Mouse (Mus musculus) spleen, postnatal 14 days (tissue): ENCODE results near the gene Serping1.

Source experiments
- DNase-seq, 2 experiments: peaks; one replicate each; pipeline ENCODE4 v3.0.0; 2021 to 2022; ENCODE audit warnings: low spot score in 2 of 2

Gene Serping1

DNA sequence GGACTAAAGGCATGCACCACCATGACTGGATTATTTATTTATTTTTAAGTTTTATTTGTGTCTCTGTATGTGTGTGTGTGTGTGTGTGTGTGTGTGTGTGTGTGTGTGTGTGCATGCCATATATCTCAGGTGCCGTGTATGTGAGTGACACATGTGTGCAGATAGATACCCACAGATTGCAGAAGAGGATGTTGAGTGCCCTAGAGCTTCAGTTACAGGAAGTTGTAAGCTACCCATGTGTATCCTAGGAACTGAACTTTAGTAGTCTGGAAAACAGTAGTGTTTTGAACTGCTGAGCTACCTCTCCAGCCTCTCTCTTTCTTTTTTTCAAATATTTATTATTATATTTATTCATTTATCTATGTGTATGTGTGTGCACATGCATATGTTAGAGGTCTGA lies 8.1 kb upstream of the Serping1 start:
- DNase-seq = no peak

DNA sequence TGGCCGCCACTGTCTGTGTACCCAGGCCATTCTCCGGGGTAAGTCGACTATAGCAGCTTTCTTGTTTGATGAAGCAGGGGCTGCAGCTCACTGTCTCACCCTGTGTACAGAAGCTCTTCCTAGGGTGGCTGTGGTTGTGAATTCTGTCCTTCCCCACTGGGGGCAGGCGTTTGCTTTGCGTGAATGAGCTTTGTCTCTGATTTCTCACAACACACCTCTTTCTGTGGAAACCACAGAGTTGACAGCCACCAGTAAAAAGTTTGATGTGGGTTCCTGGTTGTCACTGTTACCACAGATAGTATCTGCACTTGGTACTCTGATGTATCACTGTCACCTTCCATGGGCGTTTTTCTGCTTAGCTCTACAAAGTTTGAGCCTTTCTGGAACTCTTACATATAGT lies 4.0 kb upstream of the Serping1 start:
- no peak for DNase-seq

DNA sequence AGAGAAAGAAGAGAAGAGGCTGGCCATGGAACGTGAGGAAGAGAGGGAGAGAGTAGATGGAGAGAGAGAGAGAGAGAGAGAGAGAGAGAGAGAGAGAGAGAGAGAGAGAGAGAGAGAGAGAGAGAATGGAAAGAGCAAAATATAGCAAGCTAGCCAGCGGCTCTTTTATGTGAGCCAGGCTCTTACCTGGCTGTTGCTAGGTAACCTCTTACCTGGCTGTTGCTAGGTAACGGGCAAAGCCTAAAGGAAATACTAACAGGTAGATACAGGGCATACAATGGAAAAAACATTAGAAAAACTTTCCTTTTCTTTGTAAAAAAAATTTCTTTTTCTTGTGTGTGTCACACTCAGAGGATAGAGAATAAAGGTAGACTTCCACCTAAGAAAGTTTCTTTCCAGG lies 2.5 kb upstream of the Serping1 start:
- DNase-seq = no peak

DNA sequence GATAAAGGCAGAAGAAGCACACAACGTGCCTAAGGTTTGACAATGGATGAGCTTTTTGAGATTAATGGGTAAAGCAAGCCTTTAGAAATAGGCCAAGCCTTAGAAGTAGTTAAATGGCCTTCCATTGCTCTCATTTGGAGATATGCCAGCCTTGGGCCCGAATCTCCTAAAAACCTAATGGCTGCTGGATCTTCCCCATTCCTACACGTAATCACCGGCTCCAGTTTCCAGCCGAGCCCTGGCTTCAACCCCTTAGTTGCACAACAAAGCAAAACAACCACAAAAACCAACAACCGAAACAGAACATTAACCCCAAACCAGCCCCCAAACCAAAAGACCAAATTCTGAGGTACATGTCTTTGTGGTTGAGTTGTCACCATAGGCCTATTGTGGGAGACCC lies 421 bp upstream of the Serping1 start:
- no peak for DNase-seq

DNA sequence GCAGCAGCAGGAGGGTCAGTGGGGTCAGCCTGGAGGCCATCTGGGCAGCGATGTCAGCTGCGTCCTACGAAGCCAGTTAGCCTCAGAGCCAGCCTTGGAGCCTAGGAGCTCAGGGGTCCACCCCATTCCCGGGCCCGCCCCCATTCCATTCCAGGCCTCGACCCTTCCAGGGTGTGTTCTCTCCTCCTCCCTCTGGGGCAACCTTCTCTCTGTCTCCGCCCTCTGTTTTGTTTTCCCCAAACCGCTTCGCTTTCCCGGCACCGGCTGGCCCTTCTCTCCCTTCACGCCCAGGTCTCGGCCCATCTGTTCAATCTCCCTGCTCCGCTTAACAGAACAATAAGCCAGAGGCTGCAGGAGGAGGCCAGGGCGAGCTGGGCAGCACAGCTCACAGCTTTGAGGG lies 493 bp downstream of the Serping1 start:
- no peak for DNase-seq

DNA sequence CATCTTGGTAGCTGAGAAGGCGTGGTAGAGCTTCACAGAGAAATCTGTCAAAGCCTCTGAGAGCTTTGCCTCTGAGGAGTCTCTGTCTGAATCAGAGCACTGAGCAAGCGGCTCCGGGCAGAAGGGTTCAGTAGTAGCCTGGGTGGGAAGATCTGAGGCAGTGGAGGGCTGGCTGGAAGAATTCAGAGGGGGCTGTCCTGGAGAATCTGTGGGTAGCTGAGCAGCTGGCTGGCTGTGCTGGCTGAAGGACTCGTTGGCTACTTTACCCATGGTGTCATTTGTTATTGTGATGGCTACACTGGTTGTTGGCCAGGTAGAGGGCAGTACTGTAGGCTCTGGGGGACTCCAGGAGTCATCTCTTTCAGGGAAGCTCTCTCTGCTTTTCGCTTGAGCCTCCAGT lies 2.0 kb downstream of the Serping1 start:
- no peak for DNase-seq

DNA sequence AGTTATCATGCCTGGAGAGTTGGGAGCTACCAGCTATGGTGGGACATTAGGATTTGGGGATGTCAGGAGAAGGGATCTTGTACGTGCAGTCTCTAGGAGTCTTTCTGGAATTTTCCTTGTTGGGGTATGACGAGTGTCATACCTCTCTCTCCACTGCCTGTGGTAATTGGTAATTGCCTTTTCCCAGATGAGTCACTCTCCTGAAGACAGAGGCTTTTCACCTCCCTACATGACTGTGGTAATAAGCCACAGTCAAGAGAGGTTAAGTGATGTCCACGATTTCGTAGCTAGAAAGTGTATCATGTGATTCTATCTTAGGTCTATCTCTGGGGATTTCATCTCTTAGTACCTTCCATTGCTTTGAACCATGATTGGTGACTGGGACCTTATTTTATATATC lies 2.8 kb downstream of the Serping1 start:
- no peak for DNase-seq

DNA sequence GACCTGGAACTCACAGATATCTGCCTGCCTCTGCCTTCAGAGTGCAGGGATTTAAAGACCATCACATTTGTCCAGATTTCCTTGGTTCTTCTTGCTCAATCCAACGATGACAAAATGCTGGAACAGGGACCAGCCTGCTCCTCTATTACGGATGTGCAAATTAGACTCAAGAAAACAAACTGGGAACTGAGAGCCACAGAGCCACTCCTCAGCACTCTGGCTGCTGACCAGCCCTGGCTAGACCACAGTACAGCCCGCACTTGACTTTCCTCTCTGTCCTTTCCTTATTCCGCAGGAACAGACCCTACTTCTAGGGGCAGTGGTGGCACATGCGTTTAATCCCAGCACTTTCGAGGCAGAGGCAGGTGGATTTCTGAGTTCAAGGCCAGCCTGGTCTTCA lies 4.7 kb downstream of the Serping1 start:
- no peak for DNase-seq

DNA sequence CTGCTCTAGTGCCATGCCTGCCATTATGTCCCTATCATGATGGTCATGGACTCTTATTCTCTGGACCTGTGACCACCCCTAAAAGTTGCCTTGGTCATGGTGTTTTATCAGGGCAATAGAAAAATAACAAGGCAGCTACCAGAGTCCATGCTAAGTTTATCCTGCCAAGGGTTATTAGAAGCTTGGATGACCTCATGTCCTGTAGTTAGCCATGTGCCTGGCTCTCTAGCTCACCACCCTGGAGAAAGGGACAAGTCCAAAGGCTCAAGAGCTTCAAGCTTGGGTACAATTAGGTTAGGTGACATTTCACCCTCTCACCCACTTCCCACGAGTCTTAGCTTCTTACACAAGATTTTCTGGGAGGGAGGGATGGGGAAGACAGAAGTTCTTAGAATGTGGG lies 12.4 kb downstream of the Serping1 start:
- no peak for DNase-seq

DNA sequence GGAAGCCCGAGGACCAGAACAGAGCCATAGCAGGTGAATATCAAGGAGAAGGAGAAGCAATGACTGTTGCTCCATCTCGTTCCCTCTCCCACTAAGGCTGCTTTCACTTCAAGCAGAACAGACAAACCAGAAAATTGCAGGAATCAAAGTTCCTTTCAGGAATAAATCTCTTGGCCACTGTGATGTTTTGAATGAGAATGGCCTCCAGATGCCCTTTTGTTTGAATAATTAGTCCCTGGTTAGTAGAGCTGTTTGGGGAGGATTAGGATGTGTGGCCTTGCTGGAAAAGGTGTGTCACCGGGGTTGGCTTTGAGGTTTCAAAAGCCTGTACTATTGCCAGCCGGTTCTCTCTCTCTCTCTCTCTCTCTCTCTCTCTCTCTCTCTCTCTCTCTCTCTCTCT lies 12.9 kb downstream of the Serping1 start:
- no peak for DNase-seq

DNA sequence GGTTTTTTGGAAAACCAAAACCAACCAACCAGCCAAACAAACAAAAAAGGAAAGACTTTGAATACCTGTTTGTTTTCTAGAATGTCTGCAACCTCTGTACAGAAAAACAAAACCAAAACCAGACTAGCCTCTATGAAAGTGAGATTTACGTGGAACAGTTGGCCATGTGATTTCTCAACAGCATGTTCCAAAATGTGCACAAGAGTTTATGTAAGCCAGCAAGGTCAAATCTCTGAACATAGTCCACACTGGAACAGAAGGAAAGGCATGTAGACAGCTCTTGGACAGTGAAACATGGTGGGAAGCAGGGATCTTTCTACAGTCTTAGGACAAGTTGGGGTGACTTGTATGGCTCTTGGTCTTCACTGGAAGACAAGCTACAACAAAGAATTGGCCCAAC lies 13.4 kb downstream of the Serping1 start:
- DNase-seq = no peak

DNA sequence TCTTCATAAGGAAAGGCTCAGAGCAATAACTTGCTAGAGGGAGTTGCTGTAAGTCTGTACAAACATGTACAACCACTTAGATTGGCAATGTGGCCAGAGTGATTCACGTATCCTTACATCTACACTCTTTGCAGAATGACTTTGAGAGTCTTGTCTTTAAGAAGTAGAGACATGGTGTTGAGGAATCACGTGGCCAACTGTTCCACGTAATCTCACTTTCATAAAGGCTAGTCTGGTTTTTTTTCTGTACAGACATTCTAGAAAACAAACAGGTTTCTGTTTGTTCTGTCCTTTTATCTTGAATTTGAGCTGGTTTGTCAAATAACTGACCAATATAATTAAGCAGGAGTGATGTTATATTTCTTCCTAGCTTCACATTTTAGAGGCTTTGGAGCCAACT lies 13.9 kb downstream of the Serping1 start:
- DNase-seq = no peak

DNA sequence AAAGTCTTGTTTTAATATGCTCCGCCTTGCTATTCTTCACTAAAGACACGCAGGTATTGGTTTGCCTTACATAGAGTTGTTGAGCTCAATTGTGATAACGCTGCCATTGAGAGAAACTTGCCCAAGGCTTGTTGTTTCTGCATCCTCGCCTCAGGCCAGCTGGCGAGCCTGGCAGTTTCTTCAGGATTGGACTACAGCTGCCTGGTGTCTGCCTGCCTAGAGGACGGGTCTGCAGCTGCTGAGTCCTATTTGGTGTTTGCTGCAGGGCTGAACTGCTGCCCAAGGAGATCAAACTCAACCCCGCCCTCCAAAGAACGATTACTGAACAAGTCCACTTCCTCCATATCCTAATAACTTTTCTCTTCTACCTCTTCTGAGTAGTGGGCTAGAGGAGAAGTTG lies 14.5 kb downstream of the Serping1 start:
- DNase-seq = no peak

DNA sequence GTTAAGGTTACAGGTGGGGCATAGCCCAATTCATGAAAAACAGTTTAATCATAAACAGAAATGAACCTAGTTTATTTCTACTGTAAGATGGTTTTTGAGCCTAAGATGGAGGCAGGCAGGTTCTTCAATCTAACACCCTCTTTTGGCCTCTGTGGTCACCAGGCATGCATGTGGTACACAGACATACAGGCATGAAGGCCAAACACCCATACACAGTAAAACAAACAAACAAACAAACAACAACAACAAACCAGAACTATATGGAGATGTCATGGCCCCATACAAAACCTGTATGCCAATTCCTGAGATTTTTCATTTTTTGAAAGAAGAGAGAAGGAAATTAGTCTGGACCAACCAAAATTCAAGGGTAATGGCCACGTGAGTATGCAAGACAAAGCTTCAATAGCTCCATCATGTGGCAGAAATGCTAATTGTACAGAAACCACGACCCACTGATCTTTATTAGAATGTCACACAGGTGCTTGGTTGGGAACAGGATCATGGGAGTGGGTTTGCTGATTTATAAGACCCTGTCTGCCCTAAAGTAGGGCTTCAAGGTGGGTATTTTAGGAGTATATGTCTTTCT lies 16.6 kb downstream of the Serping1 start:
- no peak for DNase-seq

DNA sequence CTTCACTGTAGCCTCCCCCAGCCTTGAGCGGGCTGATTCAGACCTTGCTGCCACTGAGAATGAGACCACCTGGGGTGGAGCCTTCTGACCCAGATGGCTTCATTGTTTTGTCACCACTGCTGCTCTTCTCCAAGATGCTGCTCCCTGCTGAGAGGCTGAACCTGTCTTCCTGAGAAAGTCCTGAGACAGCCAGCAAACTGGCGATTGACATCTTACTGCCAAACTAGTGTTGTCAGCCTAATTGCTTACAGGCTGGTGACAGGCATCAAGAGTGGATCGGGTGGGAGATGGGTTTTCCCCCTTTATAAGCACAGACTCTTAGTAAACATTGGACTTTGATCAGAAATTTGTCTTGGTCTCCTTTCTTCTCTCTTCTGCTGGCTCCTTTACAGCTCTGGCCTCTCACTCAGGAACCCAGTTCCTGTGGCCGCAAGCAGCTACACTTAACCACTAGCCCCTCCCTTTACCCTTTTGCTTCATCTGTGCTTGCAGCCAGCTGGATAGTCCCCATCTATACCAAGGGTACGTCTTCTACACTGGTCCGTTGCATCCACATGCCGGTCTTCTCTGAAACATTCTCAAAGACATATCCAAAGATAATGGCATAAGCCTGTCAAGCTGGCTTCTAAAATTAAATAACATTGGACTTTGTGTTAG lies 18.1 kb downstream of the Serping1 start:
- DNase-seq = no peak

DNA sequence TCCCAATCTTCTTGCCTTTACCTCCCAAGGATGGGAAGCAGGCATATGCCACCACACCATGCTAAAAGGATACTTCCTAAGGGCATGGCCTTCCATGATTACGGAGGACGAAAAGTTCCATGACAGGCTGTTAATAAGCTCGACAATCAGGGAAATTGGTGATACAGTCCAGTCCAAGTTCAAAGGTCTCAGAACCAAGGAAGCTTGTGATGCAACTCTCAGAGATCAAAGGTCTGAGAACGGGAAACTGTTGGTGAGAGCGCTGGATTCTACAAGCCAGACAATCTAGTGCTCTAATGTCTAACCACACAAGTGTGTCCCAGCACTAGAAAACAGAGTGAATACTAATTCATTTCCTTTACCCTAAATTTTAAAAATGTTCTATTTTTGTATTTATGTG lies 19.0 kb downstream of the Serping1 start:
- DNase-seq = no peak

DNA sequence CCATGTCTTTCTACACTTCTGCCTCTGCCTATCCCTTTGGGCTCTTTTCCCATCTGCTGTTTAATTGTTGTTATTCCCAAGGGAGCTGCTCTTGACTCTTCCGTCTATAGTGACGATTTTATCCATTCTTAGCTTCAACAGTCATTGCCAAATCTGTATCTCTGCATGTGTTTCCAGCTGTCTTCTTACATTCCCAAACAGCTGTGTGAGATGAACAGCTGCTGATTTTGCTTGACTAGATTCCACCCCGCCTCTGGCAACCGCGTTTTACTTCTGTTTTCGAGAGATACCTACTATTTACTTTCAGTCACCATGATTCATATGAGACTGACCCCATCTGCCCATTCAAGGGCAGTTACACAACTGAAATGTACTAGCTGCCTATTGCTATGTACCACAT lies 25.1 kb downstream of the Serping1 start:
- no peak for DNase-seq

DNA sequence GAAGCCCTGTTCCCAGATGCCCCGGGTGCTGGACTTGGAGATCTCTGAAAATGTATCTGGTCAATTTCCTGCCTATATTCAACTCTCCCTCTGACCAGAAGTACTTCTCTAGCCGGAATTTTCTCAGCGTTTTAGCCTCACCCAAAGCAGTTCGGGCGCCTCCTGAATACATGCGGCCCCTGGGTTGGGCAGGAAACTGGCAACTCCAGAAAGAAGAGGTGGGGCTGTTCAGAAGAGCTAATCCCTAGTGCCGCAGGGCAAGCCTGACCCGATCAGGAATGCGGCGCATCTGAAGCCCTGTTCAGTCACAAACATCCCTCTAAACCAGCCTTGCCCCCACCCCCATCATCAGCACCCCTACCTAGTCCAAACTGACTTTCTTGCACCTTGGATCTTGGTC lies 31.1 kb downstream of the Serping1 start:
- no peak for DNase-seq

DNA sequence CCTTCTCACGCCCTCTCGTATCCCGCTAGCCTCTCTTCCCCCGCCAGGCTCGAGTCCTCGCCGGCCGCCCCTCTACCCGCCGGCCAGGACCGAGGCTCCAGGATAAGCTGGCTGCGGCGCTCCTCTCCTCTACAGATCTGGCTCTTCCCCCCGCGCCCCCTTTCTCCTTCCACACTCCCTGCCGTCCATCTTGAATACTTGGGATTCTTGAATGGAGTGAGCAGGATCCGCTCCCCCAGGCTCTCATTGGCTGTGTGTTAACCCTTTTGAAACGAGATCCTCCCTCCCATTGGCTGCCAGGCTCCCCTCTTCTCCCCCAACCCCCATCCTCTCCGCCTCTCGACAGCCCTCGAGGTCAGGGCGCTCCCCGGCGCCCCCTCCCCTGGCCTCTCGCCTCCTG lies 31.7 kb downstream of the Serping1 start, which contains the start of gene Gm19426:
TSS of gene Gm19426 (minus strand) at position 95 of the 400 bp plus-strand sequence.
- DNase-seq = no peak

DNA sequence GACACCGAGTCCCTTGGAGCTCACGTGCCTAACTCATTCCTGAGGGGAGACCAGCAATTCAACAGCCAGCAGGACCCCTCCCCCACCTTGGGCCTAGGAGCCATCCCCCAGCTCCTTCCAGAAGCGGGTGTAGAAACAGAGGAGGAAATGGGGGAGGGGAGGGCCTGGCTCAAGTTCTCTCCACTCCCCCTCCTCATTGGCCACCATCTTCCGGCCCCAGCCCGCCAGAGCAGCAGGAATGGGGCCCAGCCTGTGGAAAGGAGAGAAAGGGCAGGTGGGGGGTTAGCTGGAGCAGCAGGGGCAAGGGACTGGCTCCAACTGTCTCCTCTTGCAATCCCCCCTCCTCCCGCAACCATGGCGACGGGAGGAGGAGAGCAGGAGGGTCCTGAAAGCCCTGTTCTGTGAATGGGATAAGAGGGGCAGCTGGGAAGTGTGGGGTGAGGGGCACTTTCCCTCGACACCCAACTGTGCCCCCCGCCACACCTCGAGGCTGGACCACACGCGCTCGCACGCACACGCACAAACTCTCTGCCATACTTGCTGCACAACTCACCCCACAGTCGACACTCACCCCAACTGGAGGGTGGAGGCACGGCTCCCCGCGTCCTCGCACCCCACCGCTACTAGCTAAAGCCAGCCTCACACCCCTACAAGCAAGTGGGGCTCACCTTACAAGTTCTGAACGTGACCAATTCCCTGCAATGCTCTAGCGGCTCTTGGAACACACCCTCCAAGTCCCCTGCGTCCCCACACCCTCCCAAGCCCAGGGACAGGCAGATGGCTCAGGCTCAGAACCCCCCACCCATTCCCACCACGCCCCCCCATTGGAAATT lies 32.6 kb downstream of the Serping1 start:
- peak in 1 of 2 experiments; percentile 10 for DNase-seq

DNA sequence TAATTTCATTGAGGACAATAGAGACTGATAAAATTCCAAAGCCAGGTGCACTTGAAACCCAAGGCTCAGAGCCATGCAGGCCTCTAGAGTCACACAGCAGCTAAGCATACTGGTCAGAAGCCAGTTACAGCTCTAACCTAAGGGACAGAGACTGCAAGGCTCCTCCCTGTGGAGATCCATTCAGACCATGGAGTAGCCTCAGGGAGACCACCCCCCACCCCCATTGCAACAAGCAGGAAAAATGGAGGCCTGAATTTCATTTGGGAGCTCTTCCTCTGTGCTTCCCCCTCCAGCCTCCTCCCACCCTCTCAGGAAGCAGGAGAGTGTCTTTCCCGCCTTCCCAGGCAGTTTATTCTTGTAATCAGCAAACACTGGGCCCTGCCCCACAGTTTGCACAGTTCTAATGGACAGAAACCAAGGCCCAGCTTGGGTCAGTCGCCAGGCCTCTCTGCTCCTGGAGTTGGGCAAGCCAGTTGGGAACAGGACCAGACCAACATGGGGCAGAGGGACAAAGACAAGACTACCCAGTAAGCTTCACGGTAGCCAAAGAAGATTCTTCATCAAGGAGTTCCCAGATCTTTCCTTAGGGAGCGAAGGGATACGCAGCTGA lies 33.3 kb downstream of the Serping1 start:
- DNase-seq = no peak

DNA sequence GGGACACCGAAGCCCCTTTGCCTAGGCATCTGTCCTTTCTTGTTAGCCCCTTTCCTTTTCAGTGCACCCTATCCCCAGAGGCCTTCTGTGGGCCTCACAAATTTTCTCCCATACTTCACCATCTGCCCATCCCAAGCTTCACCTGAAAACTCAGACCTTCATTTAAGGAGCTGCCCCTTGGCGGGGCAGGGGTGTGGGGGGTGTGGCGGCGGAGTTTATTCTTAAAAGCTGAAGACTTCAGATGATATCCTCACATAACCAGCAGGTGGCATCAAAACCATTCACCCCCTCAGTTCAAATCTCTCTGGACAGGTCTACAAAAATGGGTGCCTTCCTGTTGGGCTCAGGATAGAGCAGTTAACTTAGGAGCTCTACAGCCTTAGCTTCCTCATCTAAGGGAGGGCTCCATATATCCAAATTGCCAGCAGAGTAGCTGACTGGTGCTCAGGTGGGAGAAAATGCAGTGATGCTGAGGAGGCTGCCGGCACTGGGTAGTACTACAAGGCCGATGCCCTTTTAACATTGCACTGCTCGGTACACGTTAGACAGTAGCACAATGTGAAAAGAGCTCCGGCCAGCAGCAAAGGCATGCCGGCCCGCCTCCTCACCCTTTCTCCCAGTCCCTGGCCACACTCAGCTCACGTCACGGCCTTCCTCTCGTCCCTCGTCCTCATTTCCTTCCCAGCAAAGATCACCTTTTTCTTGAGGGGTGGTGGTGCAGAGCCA lies 34.5 kb downstream of the Serping1 start:
- DNase-seq = no peak
